Mouse (Mus musculus): ENCODE results near the gene Tbc1d9. TPM values are rescaled to one million over a fixed set of nuclear protein-coding genes. Genes with fewer than 3 reads are reported as not detected.

Gene Tbc1d9
- 1.1 and 1.7 TPM in 2 replicates for polyA plus RNA-seq (2016; fragmentation: Nextera tagmentation; extraction: Ambion mirVana)

DNA sequence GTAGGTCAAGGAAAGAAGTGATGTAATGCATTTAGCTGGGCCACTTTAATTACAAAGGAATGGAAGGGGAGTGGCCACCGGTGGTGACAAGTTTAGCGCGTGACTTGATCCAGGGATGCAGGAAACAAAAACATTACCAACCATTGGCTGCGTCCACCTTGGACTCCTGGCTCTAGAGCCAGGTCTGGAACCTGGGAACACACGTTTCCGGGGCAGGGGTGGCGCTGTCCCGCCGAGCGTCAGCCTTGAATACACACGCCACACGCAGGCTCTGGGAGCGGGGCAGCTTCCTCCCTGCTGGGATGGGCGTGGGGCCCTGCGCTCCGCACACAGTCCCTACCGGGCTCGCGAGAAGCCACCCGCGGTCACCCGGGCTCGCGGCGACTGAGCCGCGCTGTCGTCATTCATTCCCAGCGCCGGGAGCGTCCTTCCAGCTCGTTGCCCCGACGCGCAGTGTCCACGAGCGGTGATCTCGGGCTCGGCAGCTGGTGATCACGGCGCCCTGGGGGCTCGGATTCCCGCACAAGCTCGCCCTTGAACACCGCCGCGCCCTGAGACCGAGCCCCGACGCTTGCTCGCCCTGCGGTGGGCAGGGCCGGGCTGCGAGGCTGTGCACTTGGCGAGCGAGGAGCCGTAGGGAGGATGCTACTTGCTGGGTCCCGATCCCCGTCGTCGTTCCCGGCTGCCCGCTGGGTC, at the start of gene Tbc1d9:
TSS of gene Tbc1d9 (plus strand) at position 118 of the 696 bp plus-strand sequence.
- Histone ChIP-seq H3K36me3 (no peaks in the 10 kb centered on the region), H3K4me3 (peak within 1 kb of the TSS; percentile 71), H3K27me3 (ENCODE audit: low read depth, poor library complexity, severe bottlenecking) (peaks cover 8% of the 10 kb centered on the region; the same call in 1 of the 2 replicates), H3K4me1 (peaks cover 13% of the 10 kb centered on the region; the same call in 1 of the 2 replicates), H3K27ac (peak within 1 kb of the TSS; percentile 91), H3K9me3 (replicated peaks) (no peaks in the 10 kb centered on the region)
- peak; percentile 83 for DNase-seq (ENCODE audit: low spot score)
- WGBS, result under 1% methylated on average over 62 of the region's 63 CpGs

DNA sequence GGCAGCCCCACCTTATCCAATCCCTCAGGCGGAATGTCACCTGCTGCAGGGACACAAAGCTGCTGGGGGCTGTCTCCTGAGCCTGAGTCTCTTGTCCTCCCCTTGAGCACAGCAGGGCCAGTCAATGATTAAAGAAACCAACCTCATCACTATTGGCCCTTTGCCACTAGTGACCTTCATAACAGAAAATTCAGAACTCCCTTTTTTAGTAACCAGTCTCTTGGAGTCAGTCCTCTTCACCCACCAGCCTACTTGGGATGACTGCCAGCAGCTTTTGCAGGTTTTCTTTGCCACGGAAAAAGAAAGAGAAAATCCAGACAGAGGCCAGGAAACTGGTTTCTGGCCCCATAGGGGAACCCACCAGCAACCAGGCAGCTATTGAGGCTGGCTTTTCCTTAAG, 30.1 kb upstream of the Tbc1d9 start:
- Histone ChIP-seq H3K9me3 (replicated peaks) (no peaks in the 10 kb centered on the region), H3K4me1 (no peaks in the 10 kb centered on the region)
- 73% methylated on average over 2 of the region's 2 CpGs for WGBS

DNA sequence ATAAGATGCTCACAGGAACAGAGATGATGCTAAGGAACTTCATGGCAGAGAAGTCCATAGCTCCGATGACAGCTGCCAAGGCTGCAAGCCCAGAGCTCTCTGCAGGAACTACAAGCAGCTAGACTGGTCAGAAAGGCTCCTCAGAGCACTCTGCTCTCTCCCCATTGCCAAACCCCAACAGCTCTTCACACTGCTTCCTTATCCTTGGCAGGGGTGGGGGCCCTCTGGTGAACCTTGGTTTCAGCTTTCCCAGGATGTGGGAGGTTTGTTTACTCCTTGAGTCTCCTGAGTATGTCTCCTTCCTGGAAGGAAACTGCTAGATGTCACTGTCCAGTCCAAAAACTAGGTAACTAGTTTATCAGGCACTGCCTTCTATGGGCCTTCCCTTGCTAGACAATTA, 25.1 kb upstream of the Tbc1d9 start:
- Histone ChIP-seq H3K27me3 (ENCODE audit: low read depth, poor library complexity, severe bottlenecking) (no peaks in the 10 kb centered on the region), H3K4me1 (no peaks in the 10 kb centered on the region), H3K4me3 (no peak overlapping the region), H3K9me3 (replicated peaks) (no peaks in the 10 kb centered on the region), H3K27ac (no peak overlapping the region), H3K36me3 (no peaks in the 10 kb centered on the region)
- DNase-seq (ENCODE audit: low spot score), result no peak
- WGBS, result 80% methylated on average over 1 of the region's 1 CpGs

More for the DNA sequence above, 30.1 kb upstream of the Tbc1d9 start:
- H3K27ac ChIP-seq, result no peak overlapping the region
- no peak overlapping the region for H3K4me3 ChIP-seq
- H3K27me3 ChIP-seq (ENCODE audit: low read depth, poor library complexity, severe bottlenecking), result no peaks in the 10 kb centered on the region
- no peak for DNase-seq (ENCODE audit: low spot score)
- H3K36me3 ChIP-seq, result no peaks in the 10 kb centered on the region

DNA sequence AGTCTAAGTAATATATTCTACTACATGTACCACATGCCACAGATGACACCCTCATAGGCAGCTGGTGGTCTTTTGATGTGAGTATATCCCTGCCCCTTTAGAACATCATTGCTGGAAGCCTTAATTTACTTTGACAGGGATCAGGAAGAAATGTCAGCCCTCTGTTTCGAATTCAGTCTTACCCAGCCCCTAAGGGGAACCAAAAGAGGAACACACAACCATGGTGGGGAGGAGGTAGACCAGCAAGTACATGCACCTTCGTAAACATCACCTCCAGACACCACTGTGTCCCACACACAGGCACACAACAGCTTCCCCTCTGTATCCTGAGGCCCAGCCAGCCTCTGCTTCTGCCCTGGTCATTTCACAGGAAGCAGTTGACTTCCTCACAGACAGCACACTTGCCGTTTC, 24.4 kb upstream of the Tbc1d9 start:
- Histone ChIP-seq H3K9me3 (replicated peaks) (no peaks in the 10 kb centered on the region), H3K27me3 (ENCODE audit: low read depth, poor library complexity, severe bottlenecking) (no peaks in the 10 kb centered on the region), H3K36me3 (no peaks in the 10 kb centered on the region), H3K4me3 (no peak overlapping the region), H3K4me1 (no peaks in the 10 kb centered on the region), H3K27ac (no peak overlapping the region)
- WGBS, result 78% methylated on average over 3 of the region's 3 CpGs
- DNase-seq (ENCODE audit: low spot score), result no peak

DNA sequence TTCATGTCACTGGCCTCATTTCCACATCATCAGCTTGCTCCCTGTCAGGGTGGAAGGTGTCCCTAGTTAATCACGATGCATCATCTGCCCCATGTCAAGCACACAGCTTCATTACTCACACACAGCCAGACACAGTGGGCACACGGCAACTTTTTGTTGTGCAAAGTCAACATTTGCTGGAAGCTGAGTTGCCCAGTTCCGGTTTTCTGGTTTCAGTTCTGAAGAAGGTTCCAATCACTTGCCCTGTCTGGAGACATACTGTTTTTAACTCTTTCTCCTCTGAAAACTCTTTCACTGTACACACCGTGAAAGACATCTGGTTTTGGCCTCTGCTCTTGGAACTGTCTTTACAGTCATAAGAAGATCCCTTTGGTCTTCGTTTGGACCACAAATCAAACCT, 23.8 kb upstream of the Tbc1d9 start:
- no peak overlapping the region for H3K4me3 ChIP-seq
- H3K4me1 ChIP-seq, result no peaks in the 10 kb centered on the region
- 88% methylated on average over 5 of the region's 5 CpGs for WGBS
- H3K9me3 ChIP-seq (replicated peaks), result no peaks in the 10 kb centered on the region
- H3K36me3 ChIP-seq, result no peaks in the 10 kb centered on the region
- no peak overlapping the region for H3K27ac ChIP-seq
- no peaks in the 10 kb centered on the region for H3K27me3 ChIP-seq (ENCODE audit: low read depth, poor library complexity, severe bottlenecking)
- no peak for DNase-seq (ENCODE audit: low spot score)

DNA sequence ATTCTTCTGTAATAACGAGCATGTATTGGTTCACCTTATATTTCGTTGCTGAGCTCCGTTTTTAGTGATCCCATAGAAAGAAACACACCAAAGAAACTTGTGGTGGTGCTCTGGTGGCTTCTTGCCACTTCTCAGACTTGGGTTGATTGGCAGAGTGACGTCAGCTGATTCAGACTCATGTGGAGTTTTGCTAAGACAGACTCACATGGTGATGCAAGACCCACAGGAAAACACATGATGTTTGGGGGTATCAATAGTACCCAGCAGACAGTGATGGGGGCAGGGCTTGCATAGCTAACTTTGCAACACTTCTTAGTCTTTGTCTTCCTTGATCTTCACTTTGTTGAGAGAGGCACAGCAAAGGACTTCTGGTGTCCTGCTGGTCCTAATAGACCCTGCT, 20.6 kb upstream of the Tbc1d9 start:
- H3K9me3 ChIP-seq (replicated peaks), result no peaks in the 10 kb centered on the region
- 92% methylated on average over 4 of the region's 4 CpGs for WGBS
- H3K27me3 ChIP-seq (ENCODE audit: low read depth, poor library complexity, severe bottlenecking), result no peaks in the 10 kb centered on the region
- H3K4me3 ChIP-seq, result no peak overlapping the region
- DNase-seq (ENCODE audit: low spot score), result no peak
- H3K27ac ChIP-seq, result no peak overlapping the region
- H3K36me3 ChIP-seq, result no peaks in the 10 kb centered on the region
- H3K4me1 ChIP-seq, result no peaks in the 10 kb centered on the region

DNA sequence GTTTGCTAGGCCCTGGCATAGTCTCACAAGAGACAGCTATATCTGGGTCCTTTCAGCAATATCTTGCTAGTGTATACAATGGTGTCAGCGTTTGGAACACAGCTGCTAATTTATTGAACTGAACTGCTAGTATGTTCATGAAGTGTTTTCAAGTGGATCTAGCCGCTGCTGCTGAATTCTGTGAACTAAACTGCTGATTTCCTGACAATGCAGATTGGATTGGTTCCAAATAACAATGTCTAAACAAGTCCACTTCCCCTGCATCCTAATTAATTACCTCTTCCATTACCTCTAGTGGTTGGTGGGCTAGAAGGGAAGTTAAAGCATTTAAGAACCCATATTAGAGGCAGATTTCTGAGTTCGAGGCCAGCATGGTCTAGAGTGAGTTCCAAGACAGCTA, 19.7 kb upstream of the Tbc1d9 start:
- H3K4me3 ChIP-seq, result no peak overlapping the region
- no peak for DNase-seq (ENCODE audit: low spot score)
- H3K36me3 ChIP-seq, result no peaks in the 10 kb centered on the region
- no peaks in the 10 kb centered on the region for H3K27me3 ChIP-seq (ENCODE audit: low read depth, poor library complexity, severe bottlenecking)
- H3K9me3 ChIP-seq (replicated peaks), result no peaks in the 10 kb centered on the region
- H3K4me1 ChIP-seq, result no peaks in the 10 kb centered on the region
- 92% methylated on average over 3 of the region's 3 CpGs for WGBS
- H3K27ac ChIP-seq, result no peak overlapping the region

DNA sequence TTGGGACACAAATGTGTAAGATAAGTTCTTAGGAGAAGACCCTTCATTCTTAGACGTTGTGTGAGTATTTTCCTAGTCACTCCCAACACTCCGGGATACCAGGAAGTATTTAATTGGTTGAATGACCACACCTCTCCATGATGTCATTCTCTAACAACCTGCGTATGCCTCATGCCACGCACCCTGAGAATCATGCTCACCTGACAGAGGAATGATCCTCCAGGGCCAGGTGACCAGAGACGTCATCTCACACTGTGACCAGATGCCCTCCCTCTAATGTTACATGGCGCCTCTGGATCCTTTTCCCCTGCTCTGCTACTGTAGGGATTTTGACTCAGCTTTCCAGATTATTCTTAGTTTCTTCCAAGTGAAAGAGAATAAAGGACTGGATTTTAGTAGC, 16.0 kb upstream of the Tbc1d9 start:
- WGBS, result 87% methylated on average over 6 of the region's 6 CpGs
- H3K9me3 ChIP-seq (replicated peaks), result no peaks in the 10 kb centered on the region
- no peak for DNase-seq (ENCODE audit: low spot score)
- H3K36me3 ChIP-seq, result no peaks in the 10 kb centered on the region
- H3K4me1 ChIP-seq, result no peaks in the 10 kb centered on the region
- no peaks in the 10 kb centered on the region for H3K27me3 ChIP-seq (ENCODE audit: low read depth, poor library complexity, severe bottlenecking)
- no peak overlapping the region for H3K27ac ChIP-seq
- no peak overlapping the region for H3K4me3 ChIP-seq

DNA sequence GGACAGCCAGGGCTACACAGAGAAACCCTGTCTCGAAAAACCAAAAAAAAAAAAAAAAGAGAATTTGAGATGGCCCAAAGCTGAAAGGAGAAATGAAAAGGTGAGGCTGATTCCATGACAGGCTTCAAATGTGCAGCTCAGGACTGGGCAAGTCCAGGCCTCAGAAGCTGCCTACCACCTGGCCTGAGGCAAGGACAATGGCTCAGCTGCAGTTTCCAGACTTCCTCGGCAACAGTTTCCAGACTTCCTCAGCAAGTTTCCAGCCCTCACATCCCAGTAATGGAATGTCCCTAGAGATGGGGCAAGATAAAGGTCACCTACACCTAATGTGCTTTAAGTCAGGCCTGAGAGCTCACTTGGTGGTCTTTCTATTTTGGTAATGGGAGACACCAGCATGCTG, 13.1 kb upstream of the Tbc1d9 start:
- no peak for DNase-seq (ENCODE audit: low spot score)
- Histone ChIP-seq H3K36me3 (no peaks in the 10 kb centered on the region), H3K27me3 (ENCODE audit: low read depth, poor library complexity, severe bottlenecking) (no peaks in the 10 kb centered on the region), H3K4me1 (no peaks in the 10 kb centered on the region), H3K27ac (no peak overlapping the region), H3K4me3 (no peak overlapping the region), H3K9me3 (replicated peaks) (no peaks in the 10 kb centered on the region)
- WGBS, result 76% methylated on average over 1 of the region's 2 CpGs

DNA sequence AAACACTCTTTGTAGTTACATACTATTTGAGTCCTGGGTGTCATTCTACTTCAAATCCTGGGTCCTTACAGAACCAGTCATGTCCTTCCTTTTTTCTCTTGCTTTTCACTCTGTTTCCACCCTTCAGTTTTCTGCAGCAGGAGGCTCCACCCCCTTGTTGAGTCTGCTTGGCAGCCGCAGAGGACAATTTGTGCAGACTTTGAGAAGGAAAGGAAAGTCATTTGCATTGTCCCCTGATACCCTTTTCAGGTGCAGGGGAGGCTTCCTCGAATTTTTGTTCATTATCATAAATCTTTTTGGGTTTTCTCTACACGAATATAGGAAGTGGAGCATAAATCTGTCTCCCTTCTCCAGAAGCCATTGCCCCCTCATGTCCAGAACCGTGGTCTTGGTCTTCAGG, 12.7 kb upstream of the Tbc1d9 start:
- Histone ChIP-seq H3K27ac (no peak overlapping the region), H3K9me3 (replicated peaks) (no peaks in the 10 kb centered on the region), H3K27me3 (ENCODE audit: low read depth, poor library complexity, severe bottlenecking) (no peaks in the 10 kb centered on the region), H3K4me3 (no peak overlapping the region), H3K36me3 (no peaks in the 10 kb centered on the region), H3K4me1 (no peaks in the 10 kb centered on the region)
- WGBS, result 77% methylated on average over 4 of the region's 4 CpGs
- no peak for DNase-seq (ENCODE audit: low spot score)

DNA sequence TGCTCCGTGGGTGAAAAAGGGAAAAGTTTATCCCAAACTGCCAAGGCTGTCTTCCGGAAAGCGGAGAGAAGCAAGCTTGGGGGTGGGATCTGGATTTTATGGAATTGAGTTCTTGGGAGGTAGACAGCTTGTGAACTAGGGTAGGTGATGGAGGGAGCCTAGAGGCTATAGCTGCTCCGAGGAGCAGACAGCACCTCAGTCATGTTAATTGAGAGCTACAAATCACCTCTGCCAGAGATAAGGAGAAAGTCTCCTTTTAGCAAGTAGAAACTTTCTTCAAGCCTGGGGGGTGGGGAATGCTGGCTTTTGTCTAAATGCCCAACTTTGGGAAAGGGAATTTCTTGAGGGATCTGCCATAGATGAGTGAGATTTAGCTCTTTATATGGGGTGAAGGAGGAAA, 10.0 kb upstream of the Tbc1d9 start:
- Histone ChIP-seq H3K27me3 (ENCODE audit: low read depth, poor library complexity, severe bottlenecking) (no peaks in the 10 kb centered on the region), H3K4me3 (no peak overlapping the region), H3K4me1 (no peaks in the 10 kb centered on the region), H3K9me3 (replicated peaks) (no peaks in the 10 kb centered on the region), H3K36me3 (no peaks in the 10 kb centered on the region), H3K27ac (no peak overlapping the region)
- no peak for DNase-seq (ENCODE audit: low spot score)
- 23% methylated on average over 4 of the region's 4 CpGs for WGBS

DNA sequence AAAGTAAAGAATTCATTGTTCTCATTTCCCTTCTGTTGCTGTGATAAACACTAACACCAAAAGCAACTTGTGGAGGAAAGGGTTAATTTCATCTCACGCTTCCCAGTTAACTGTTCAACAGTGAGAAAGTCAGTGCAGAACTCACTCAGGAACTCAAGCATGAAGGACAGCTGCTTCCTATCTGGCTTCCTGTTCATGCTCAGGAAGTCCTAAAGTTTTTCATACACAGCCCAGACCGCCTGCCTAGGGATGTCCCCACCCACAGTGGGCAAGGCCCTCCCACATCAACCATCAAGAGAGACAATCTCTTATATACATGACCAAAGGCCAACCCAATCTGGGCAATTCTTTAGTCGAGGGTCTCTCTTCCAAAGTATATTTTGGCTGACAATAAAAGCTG, 6.2 kb upstream of the Tbc1d9 start:
- Histone ChIP-seq H3K9me3 (replicated peaks) (no peaks in the 10 kb centered on the region), H3K27me3 (ENCODE audit: low read depth, poor library complexity, severe bottlenecking) (peaks cover 4% of the 10 kb centered on the region; the same call in 1 of the 2 replicates), H3K36me3 (no peaks in the 10 kb centered on the region), H3K4me1 (no peaks in the 10 kb centered on the region), H3K27ac (no peak overlapping the region), H3K4me3 (no peak overlapping the region)
- 78% methylated on average over 3 of the region's 3 CpGs for WGBS
- no peak for DNase-seq (ENCODE audit: low spot score)

DNA sequence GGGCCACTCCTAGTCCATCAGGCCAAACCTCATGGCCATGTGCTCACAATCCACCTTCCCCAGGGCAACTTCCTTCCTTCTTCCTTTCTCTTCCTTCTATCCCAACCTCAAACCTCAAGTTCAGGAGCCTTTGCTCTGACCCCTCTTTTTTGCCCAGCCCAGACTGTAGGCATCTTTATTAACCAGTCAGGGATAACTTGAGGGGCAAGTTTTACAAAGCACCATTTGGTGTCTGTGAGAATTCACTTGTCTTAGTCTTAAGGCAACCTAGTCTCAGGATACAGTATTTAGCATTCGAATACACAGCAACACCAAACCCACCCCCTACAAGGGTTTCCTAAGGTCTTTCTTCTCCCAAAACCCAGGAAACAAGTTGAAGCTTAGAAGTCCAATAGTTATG, 5.5 kb upstream of the Tbc1d9 start:
- Histone ChIP-seq H3K27me3 (ENCODE audit: low read depth, poor library complexity, severe bottlenecking) (peaks cover 8% of the 10 kb centered on the region; the same call in 1 of the 2 replicates), H3K27ac (no peak overlapping the region), H3K9me3 (replicated peaks) (no peaks in the 10 kb centered on the region), H3K36me3 (no peaks in the 10 kb centered on the region), H3K4me1 (no peaks in the 10 kb centered on the region), H3K4me3 (no peak overlapping the region)
- DNase-seq (ENCODE audit: low spot score), result no peak
- 72% methylated on average over 1 of the region's 1 CpGs for WGBS

DNA sequence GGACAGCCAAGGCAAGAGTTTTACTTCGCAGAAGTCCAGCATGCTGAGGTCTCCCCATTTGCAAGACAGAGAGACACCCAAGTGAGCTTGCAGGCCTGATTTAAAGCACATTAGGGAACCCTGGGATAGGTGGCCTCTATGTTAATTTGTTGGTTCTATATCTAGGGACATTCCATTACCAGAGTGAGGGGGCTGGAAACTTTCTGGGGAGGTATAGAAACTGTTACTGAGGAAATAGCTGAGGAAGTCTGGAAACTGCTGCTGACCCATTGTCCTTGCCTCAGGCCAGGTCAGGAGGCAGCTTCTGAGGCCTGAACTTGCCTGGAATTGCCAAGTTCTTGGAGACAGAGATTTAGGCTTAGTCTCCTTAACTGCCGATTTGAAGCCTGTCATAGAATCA, 4.5 kb upstream of the Tbc1d9 start:
- Histone ChIP-seq H3K4me1 (peaks cover 8% of the 10 kb centered on the region; the same call in 1 of the 2 replicates), H3K27ac (no peak overlapping the region), H3K36me3 (no peaks in the 10 kb centered on the region), H3K27me3 (ENCODE audit: low read depth, poor library complexity, severe bottlenecking) (peaks cover 8% of the 10 kb centered on the region; the same call in 1 of the 2 replicates), H3K9me3 (replicated peaks) (no peaks in the 10 kb centered on the region), H3K4me3 (no peak overlapping the region)
- no peak for DNase-seq (ENCODE audit: low spot score)
- 80% methylated on average over 2 of the region's 2 CpGs for WGBS

Measured in limb, embryonic 10.5 days (tissue).